Mouse (Mus musculus) ES-CJ7 (cell line): ENCODE measurements around the gene Barhl1.

Source experiments
- DNase-seq: peaks from one replicate; pipeline ENCODE4 v3.0.0; 2011; ENCODE audit warnings: low read depth, low spot score

The Barhl1 gene

GRCm38 (mm10) chr2:28916513-28916865, at the start of gene Barhl1:
Gene Barhl1, minus strand, starts transcription at chr2:28916668.
- DNase-seq = peak; percentile 28

GRCm38 (mm10) chr2:28963565-28963964, 47.1 kb upstream of the Barhl1 start:
- no peak for DNase-seq

- peak; percentile 44 for DNase-seq
These were observed 45.2 kb upstream of the Barhl1 start for GRCm38 (mm10) chr2:28961636-28962035.

- DNase-seq = peak; percentile 47
These were observed 44.6 kb upstream of the Barhl1 start for GRCm38 (mm10) chr2:28961024-28961585.

GRCm38 (mm10) chr2:28956874-28957273, 40.4 kb upstream of the Barhl1 start:
- no peak for DNase-seq

GRCm38 (mm10) chr2:28954595-28954994, 38.1 kb upstream of the Barhl1 start:
- no peak for DNase-seq

- no peak for DNase-seq
These were observed 36.5 kb upstream of the Barhl1 start for GRCm38 (mm10) chr2:28952981-28953380.

- DNase-seq = no peak
These were observed 29.8 kb upstream of the Barhl1 start for GRCm38 (mm10) chr2:28946312-28946711.

GRCm38 (mm10) chr2:28945388-28945787, 28.9 kb upstream of the Barhl1 start:
- no peak for DNase-seq

- DNase-seq = no peak
These were observed 27.4 kb upstream of the Barhl1 start for GRCm38 (mm10) chr2:28943666-28944516.

GRCm38 (mm10) chr2:28938997-28939396, 22.5 kb upstream of the Barhl1 start:
- DNase-seq = no peak

GRCm38 (mm10) chr2:28930571-28930970, 14.1 kb upstream of the Barhl1 start:
- peak; percentile 26 for DNase-seq

- peak; percentile 45 for DNase-seq
These were observed 7.4 kb upstream of the Barhl1 start for GRCm38 (mm10) chr2:28923912-28924311.

- DNase-seq = no peak
These were observed 2.5 kb upstream of the Barhl1 start for GRCm38 (mm10) chr2:28919001-28919400.

GRCm38 (mm10) chr2:28917518-28918361, 1.3 kb upstream of the Barhl1 start:
- no peak for DNase-seq

GRCm38 (mm10) chr2:28917156-28917517, 669 bp upstream of the Barhl1 start:
- no peak for DNase-seq

- peak; percentile 82 for DNase-seq
These were observed 528 bp downstream of the Barhl1 start for GRCm38 (mm10) chr2:28915768-28916512.

- no peak for DNase-seq
These were observed 1.2 kb downstream of the Barhl1 start for GRCm38 (mm10) chr2:28915104-28915738.

GRCm38 (mm10) chr2:28914121-28914520, 2.3 kb downstream of the Barhl1 start:
- DNase-seq = no peak

- no peak for DNase-seq
These were observed 3.5 kb downstream of the Barhl1 start for GRCm38 (mm10) chr2:28912961-28913360.

- no peak for DNase-seq
These were observed 4.3 kb downstream of the Barhl1 start for GRCm38 (mm10) chr2:28912039-28912700.
